Mouse (Mus musculus) megakaryocyte, embryonic 14.5 days (primary cell): ENCODE measurements at regions not wholly inside any gene's neighbourhood (a gene's known extent, or its start where the extent isn't known, plus 50 kb on each side); places are given as distances from the start of the nearest gene placed in this dataset.

ENCODE experiments used
- H3K27me3 ChIP-seq: replicated peaks from 2 replicates; pipeline ENCODE3; 2012; ENCODE audit warnings: inconsistent platforms
- H3K36me3 ChIP-seq: replicated peaks from 2 replicates; pipeline ENCODE3; 2012; ENCODE audit warnings: low read length, inconsistent platforms, mixed read lengths
- H3K4me1 ChIP-seq: 2 replicates; pipeline ENCODE4 v1.6.1; 2012; ENCODE audit warnings: inconsistent platforms
- H3K4me3 ChIP-seq: replicated peaks from 2 replicates; pipeline ENCODE3; 2012; ENCODE audit warnings: moderate library complexity, mild to moderate bottlenecking, inconsistent platforms
- H3K9me3 ChIP-seq: 2 replicates; pipeline ENCODE4 v1.6.1; 2012; ENCODE audit warnings: inconsistent platforms
- FLI1 ChIP-seq: IDR thresholded peaks from 2 replicates; pipeline ENCODE4 v1.6.1; 2012; ENCODE audit warnings: low read length, inconsistent platforms, mixed read lengths
- GATA1 ChIP-seq: IDR thresholded peaks from 3 replicates; pipeline ENCODE4 v1.6.1; 2012; ENCODE audit warnings: mixed read lengths, low read length, inconsistent platforms, borderline replicate concordance

- H3K9me3 ChIP-seq, result no peaks in the 10 kb centered on the region
- peaks cover 48% of the 10 kb centered on the region for H3K4me1 ChIP-seq
- no peaks in the 10 kb centered on the region for H3K36me3 ChIP-seq
- peaks cover 20% of the 10 kb centered on the region for H3K27me3 ChIP-seq
- H3K4me3 ChIP-seq, result no peak overlapping the region
- TF ChIP-seq FLI1 (no peak), GATA1 (no peak)
Measured at GRCm38 (mm10) chr14:54103115-54103514, 150.8 kb downstream of the Dad1 start.

GRCm38 (mm10) chr14:54101775-54102174 is 152.1 kb downstream of the Dad1 start:
- TF ChIP-seq FLI1 (no peak), GATA1 (no peak)
- Histone ChIP-seq H3K36me3 (no peaks in the 10 kb centered on the region), H3K9me3 (no peaks in the 10 kb centered on the region), H3K27me3 (peaks cover 29% of the 10 kb centered on the region), H3K4me3 (peak overlapping the region; percentile 15), H3K4me1 (peaks cover 59% of the 10 kb centered on the region)

GRCm38 (mm10) chr14:54099360-54099759 is 154.5 kb downstream of the Dad1 start:
- Histone ChIP-seq H3K36me3 (no peaks in the 10 kb centered on the region), H3K9me3 (no peaks in the 10 kb centered on the region), H3K4me3 (no peak overlapping the region), H3K27me3 (peaks cover 33% of the 10 kb centered on the region), H3K4me1 (peaks cover 61% of the 10 kb centered on the region)
- no peak for TF ChIP-seq FLI1
- no peak for TF ChIP-seq GATA1

- TF ChIP-seq FLI1, result no peak
- TF ChIP-seq GATA1, result no peak
- Histone ChIP-seq H3K27me3 (peaks cover 32% of the 10 kb centered on the region), H3K4me1 (peaks cover 56% of the 10 kb centered on the region), H3K4me3 (no peak overlapping the region), H3K9me3 (no peaks in the 10 kb centered on the region), H3K36me3 (no peaks in the 10 kb centered on the region)
Measured at GRCm38 (mm10) chr14:54098122-54098775, 155.7 kb downstream of the Dad1 start.

GRCm38 (mm10) chr14:54097026-54097425 is 156.9 kb downstream of the Dad1 start:
- TF ChIP-seq GATA1 (no peak), FLI1 (no peak)
- Histone ChIP-seq H3K4me1 (peaks cover 44% of the 10 kb centered on the region), H3K4me3 (no peak overlapping the region), H3K36me3 (no peaks in the 10 kb centered on the region), H3K27me3 (peaks cover 30% of the 10 kb centered on the region), H3K9me3 (no peaks in the 10 kb centered on the region)

GRCm38 (mm10) chr14:54092444-54092843 is 161.5 kb downstream of the Dad1 start:
- H3K4me3 ChIP-seq, result no peak overlapping the region
- no peaks in the 10 kb centered on the region for H3K36me3 ChIP-seq
- no peaks in the 10 kb centered on the region; the same call in 1 of the 2 replicates for H3K9me3 ChIP-seq
- peaks cover 13% of the 10 kb centered on the region for H3K27me3 ChIP-seq
- peaks cover 29% of the 10 kb centered on the region for H3K4me1 ChIP-seq
- TF ChIP-seq GATA1 (no peak), FLI1 (no peak)

GRCm38 (mm10) chr14:54086660-54087059 is 167.2 kb downstream of the Dad1 start:
- no peaks in the 10 kb centered on the region; the same call in 1 of the 2 replicates for H3K9me3 ChIP-seq
- no peak for TF ChIP-seq GATA1
- no peak for TF ChIP-seq FLI1
- peaks cover 7% of the 10 kb centered on the region for H3K27me3 ChIP-seq
- H3K4me1 ChIP-seq, result peaks cover 16% of the 10 kb centered on the region
- no peak overlapping the region for H3K4me3 ChIP-seq
- H3K36me3 ChIP-seq, result no peaks in the 10 kb centered on the region

GRCm38 (mm10) chr14:54074659-54075058 is 179.2 kb downstream of the Dad1 start:
- TF ChIP-seq FLI1 (no peak), GATA1 (no peak)

GRCm38 (mm10) chr14:54072283-54072912 is 181.5 kb downstream of the Dad1 start:
- no peaks in the 10 kb centered on the region for H3K27me3 ChIP-seq
- H3K36me3 ChIP-seq, result no peaks in the 10 kb centered on the region
- H3K4me3 ChIP-seq, result no peak overlapping the region
- no peaks in the 10 kb centered on the region for H3K9me3 ChIP-seq
- peaks cover 55% of the 10 kb centered on the region for H3K4me1 ChIP-seq
- TF ChIP-seq FLI1, result no peak

More at GRCm38 (mm10) chr14:54074659-54075058, 179.2 kb downstream of the Dad1 start:
- Histone ChIP-seq H3K9me3 (peaks cover 6% of the 10 kb centered on the region; the same call in 1 of the 2 replicates), H3K27me3 (no peaks in the 10 kb centered on the region), H3K36me3 (no peaks in the 10 kb centered on the region), H3K4me3 (no peak overlapping the region), H3K4me1 (peaks cover 33% of the 10 kb centered on the region)

GRCm38 (mm10) chr14:54070240-54070639 is 183.7 kb downstream of the Dad1 start:
- H3K4me1 ChIP-seq, result peaks cover 67% of the 10 kb centered on the region

More at GRCm38 (mm10) chr14:54070240-54070639, 183.7 kb downstream of the Dad1 start:
- no peaks in the 10 kb centered on the region for H3K36me3 ChIP-seq
- TF ChIP-seq GATA1 (no peak), FLI1 (no peak)
- no peak overlapping the region for H3K4me3 ChIP-seq
- no peaks in the 10 kb centered on the region for H3K9me3 ChIP-seq
- H3K27me3 ChIP-seq, result no peaks in the 10 kb centered on the region
